Mouse (Mus musculus) olfactory bulb, adult 2 months (tissue): ENCODE measurements around the gene Tctex1d1. TPM values are rescaled to one million over a fixed set of nuclear protein-coding genes. Genes with fewer than 3 reads are reported as not detected.

Experiments
- H3K27ac ChIP-seq: fragments of 200-500 bp; 2 replicates; pipeline ENCODE4 v1.5.1; 2012; ENCODE audit warnings: low read depth, low read length; ENCODE audit not compliant: insufficient read depth
- H3K4me1 ChIP-seq: fragments of 200-500 bp; 2 replicates; pipeline ENCODE4 v1.6.1; 2012; ENCODE audit warnings: low read length; ENCODE audit not compliant: control insufficient read depth, insufficient read depth
- H3K4me3 ChIP-seq: fragments of 200-500 bp; 2 replicates; pipeline ENCODE4 v1.5.1; 2012; ENCODE audit warnings: mild to moderate bottlenecking, low read depth, low read length, moderate library complexity; ENCODE audit not compliant: insufficient read depth
- CTCF ChIP-seq: fragments of 200-500 bp; IDR thresholded peaks from 2 replicates; pipeline ENCODE4 v1.5.1; 2012; ENCODE audit warnings: low read depth, mild to moderate bottlenecking, low read length, moderate library complexity; ENCODE audit not compliant: insufficient read depth
- POLR2A ChIP-seq: fragments of 200-500 bp; IDR thresholded peaks from 2 replicates; pipeline ENCODE4 v1.6.1; 2012; ENCODE audit warnings: mild to moderate bottlenecking, low read depth, low read length, moderate library complexity; ENCODE audit not compliant: insufficient read depth
- WGBS: fragments of 180-500 bp; shearing (Covaris S2); methylation state at CpG from one replicate; pipeline ENCODE4 v1.1.7; 2018; 5-methylcytosine and 5-hydroxymethylcytosine counted together
- polyA plus RNA-seq: library from polyadenylated mRNA; stranded (reverse); fragments of >200 nt; gene quantifications from 2 replicates; pipeline ENCODE4 v1.2.4, GENCODE M21; 2012; ENCODE audit warnings: low replicate concordance; ENCODE audit not compliant: missing spikeins, insufficient read depth, insufficient read length

Gene Tctex1d1
- polyA plus RNA-seq, 1 experiment = not detected

DNA sequence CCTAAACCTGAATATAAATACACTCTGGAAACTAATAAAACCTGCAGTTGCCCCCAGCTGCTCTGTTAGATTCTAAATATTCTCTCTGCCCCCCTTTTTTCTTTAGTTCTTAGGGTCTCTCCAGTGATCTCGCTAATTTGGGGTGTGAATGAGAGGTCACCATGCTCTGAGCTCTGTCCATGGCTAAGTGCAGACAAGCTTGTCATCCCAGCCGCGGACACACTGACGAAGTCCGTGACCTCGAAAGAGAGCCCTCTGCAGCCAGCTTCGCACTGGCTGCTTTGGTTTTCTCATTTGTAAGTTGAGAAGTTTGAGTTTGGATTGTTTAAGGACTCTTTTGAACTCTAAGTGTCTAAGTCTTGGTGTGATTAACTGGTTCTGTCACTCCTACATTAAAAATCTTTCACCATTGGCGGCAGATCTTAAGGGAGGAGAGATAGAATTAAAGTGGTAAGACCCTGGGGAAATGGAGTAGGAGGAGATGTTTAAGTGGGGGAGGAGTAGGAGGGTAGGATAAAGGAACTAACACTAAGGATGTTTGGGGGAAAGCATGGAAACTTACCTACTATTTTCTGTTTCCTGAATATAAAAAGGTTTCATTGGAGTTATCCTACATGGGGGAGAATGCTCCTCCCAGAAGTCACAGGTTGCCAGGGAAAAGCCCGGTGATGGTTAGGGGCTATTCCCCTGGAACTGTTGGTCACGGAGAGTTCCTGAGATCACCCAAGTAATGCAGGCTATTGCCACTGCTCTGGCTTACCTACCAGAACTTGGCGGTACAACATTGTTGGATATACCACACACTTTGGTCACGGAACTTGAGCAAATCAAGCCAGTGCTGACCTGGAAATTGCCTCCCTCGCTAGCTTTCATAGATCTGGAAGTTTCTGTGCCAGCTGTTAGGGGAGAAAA lies 50.0 kb downstream of the Tctex1d1 start:
- TF ChIP-seq CTCF = no peak
- no peak for TF ChIP-seq POLR2A
- WGBS = 84% methylated on average over 13 of the region's 13 CpGs
- Histone ChIP-seq H3K4me1 (no peaks in the 10 kb centered on the region), H3K4me3 (no peak overlapping the region), H3K27ac (no peak overlapping the region)

DNA sequence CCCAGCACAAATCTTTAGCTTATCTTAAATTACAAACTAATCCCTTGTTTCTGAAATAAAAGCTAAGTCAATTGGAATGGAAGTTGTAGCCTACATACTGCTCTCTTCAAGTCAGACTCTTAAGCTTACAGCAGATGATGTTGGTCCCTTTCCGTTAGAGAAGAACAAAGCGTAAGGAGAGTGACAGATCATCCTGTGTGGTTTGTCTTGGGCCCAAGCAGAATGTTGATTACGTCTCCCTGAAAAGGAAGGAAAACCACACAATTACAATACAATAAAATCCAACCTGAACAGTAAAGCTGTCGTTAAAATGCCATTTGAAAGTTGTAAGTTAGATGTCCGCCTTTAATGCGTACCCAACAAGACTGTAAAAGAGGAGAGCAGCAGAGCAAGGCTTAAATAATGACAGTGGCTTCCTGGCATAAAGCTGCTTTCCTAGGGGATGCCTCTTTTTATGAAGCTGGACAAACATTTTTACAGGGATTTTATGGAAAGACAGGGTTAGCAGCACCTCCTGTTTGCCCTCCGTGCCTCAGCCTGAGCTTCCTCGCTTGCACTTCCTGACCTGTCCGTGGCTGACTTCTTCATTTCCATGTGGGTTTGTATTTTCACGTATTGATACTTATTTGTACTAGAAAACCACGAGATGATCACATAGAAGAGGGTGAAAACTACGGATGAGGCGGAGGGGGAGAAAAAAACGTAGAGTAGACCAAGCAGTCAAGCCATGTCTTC lies 60.9 kb downstream of the Tctex1d1 start:
- no peak for TF ChIP-seq CTCF
- no peak for TF ChIP-seq POLR2A
- Histone ChIP-seq H3K4me1 (no peaks in the 10 kb centered on the region), H3K4me3 (no peak overlapping the region), H3K27ac (no peak overlapping the region)
- 88% methylated on average over 14 of the region's 14 CpGs for WGBS

DNA sequence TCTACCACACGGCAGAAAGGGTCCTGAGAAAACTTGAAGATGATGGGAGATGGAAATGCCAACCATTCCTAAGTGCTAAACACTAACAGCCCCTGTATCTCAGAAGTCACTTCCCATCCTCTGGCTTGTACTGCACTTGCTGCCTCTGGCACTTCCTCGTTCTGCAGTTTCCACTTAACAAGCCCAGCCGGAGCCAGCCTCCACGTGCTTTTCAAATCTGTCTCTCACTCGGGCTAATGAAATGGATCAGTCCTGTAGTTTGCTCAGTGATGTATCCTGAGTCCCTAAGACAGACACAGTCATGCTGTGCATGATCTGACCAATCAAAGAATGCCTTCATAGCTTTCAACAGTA lies 61.4 kb downstream of the Tctex1d1 start:
- WGBS = 78% methylated on average over 5 of the region's 5 CpGs
- Histone ChIP-seq H3K4me1 (no peaks in the 10 kb centered on the region), H3K27ac (no peak overlapping the region), H3K4me3 (no peak overlapping the region)
- TF ChIP-seq POLR2A (no peak), CTCF (no peak)

DNA sequence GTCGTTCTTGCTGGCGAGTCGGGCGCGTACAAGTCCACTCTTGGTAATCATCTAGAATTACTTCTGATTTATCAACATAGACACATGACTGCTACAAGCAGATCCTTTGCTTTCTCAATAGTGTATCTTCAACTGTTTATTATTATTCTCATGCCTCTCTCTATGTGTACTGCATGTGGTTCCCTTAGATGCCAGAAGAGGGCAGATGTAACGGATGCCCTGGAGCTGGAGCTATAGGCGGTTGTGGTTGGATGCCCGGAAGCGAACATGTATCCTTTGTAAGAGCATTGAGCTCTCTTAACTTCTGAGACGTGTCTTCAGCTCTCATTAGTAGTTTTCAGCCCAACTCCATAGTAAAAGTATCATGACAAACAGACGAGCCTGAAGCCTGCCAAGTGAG lies 64.6 kb downstream of the Tctex1d1 start:
- Histone ChIP-seq H3K4me3 (no peak overlapping the region), H3K27ac (no peak overlapping the region), H3K4me1 (no peaks in the 10 kb centered on the region)
- 93% methylated on average over 11 of the region's 11 CpGs for WGBS
- TF ChIP-seq CTCF (no peak), POLR2A (no peak)

DNA sequence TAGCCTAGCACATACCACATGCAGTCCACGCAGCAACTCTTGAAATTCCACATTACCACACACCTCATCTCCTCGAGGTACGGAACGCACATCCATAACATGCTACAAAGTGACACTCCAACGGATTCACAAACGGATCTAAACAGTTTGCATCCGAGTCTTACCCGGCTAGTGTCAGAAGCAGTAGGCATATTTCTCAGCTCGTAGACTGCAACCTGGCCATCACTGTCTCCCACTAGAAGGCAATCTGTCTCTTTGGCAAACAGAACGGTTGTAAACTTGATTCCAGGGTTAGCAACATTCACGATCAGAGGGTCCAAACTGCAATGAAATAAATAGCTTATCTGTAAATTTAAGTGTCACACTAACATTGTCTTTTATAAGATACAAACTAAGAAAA lies 69.6 kb downstream of the Tctex1d1 start:
- 92% methylated on average over 11 of the region's 11 CpGs for WGBS
- Histone ChIP-seq H3K27ac (no peak overlapping the region), H3K4me3 (no peak overlapping the region), H3K4me1 (no peaks in the 10 kb centered on the region)
- TF ChIP-seq POLR2A (no peak), CTCF (no peak)

Other genes starting within 250 kb of the Tctex1d1 start
- gene Sgip1, start 237.3 kb upstream of the Tctex1d1 start, polyA plus RNA-seq = not detected in 2 replicates
- not detected in 2 replicates for gene Insl5, start 48.2 kb downstream of the Tctex1d1 start, polyA plus RNA-seq
- not detected in 2 replicates for gene Mier1, start 135.8 kb downstream of the Tctex1d1 start, polyA plus RNA-seq
- gene Wdr78, start 135.9 kb downstream of the Tctex1d1 start, polyA plus RNA-seq = not detected in 2 replicates
- gene Slc35d1, start 236.6 kb downstream of the Tctex1d1 start, polyA plus RNA-seq = not detected in 2 replicates